Mouse (Mus musculus): ENCODE results near the gene Srgap1. TPM values are rescaled to one million over a fixed set of nuclear protein-coding genes. Genes with fewer than 3 reads are reported as not detected.

The Srgap1 gene
- polyA plus RNA-seq, 1 experiment from 2014 or later, result 6.9 TPM

DNA sequence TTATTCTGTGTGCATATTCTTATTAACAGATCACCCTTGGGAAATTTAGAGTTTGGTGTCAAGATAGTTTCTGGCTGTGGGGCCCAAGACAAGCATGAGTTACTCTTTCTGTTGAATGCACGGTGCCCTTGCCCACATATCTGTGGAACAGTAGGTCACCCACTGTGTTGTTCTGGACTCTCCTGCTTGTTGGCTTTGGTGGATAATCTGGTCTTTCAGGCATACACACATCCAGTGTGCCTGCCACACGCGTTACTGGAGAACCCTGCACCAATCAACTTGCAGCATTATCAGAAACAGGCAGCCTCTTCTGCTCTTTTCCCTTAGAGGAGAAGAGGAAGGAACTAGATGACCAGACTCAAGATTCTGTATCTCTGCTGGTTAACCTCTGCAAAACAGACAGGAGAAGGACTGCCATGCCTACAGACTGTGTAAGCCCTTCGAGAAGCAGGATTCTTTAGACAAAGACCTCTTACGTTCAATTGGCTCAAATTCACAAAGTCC lies 217.3 kb downstream of the Srgap1 start:
- Histone ChIP-seq H3K4me3 (no peak overlapping the region), H3K4me1 (peaks cover 22% of the 10 kb centered on the region), H3K9me3 (no peaks in the 10 kb centered on the region), H3K36me3 (replicated peaks) (peaks cover 8% of the 10 kb centered on the region; the same call in 1 of the 2 replicates), H3K27ac (no peak overlapping the region), H3K27me3 (ENCODE audit: poor library complexity, severe bottlenecking) (no peaks in the 10 kb centered on the region)
- WGBS, result 81% methylated on average over 5 of the region's 5 CpGs
- DNase-seq (ENCODE audit: extremely low spot score, low spot score), result no peak

- Histone ChIP-seq H3K36me3 (replicated peaks) (peaks cover 8% of the 10 kb centered on the region; the same call in 1 of the 2 replicates), H3K4me1 (peaks cover 22% of the 10 kb centered on the region), H3K4me3 (no peak overlapping the region), H3K27ac (no peak overlapping the region), H3K9me3 (no peaks in the 10 kb centered on the region), H3K27me3 (ENCODE audit: poor library complexity, severe bottlenecking) (no peaks in the 10 kb centered on the region)
- 53% methylated on average over 6 of the region's 6 CpGs for WGBS
- no peak for DNase-seq (ENCODE audit: extremely low spot score, low spot score)
Observed at GRCm38 (mm10) chr10:121829034-121829433, 218.1 kb downstream of the Srgap1 start.

DNA sequence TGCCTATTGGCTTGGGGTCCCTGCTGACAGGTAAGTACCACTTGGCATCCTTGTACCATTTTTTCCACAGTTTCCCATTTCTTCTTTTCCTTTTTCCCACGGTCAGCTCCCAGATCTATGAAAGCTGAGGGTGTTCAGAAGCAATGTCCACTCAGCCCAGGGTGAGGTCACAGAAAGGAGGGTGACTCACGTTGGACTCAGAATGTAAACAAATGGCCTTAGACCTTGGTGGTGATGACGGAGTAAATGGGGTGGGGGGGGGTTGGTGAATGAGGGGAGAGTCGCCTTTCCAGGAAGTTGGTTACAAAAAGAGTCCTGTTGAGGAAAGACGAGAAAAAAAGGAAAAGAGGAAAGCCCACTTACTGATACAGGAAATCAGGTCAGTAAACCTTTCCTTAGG lies 224.4 kb downstream of the Srgap1 start:
- 68% methylated on average over 5 of the region's 5 CpGs for WGBS
- Histone ChIP-seq H3K36me3 (replicated peaks) (peaks cover 17% of the 10 kb centered on the region), H3K4me1 (peaks cover 8% of the 10 kb centered on the region; the same call in 1 of the 2 replicates), H3K4me3 (no peak overlapping the region), H3K27me3 (ENCODE audit: poor library complexity, severe bottlenecking) (no peaks in the 10 kb centered on the region), H3K9me3 (no peaks in the 10 kb centered on the region), H3K27ac (no peak overlapping the region)
- no peak for DNase-seq (ENCODE audit: extremely low spot score, low spot score)

GRCm38 (mm10) chr10:121820846-121821245 lies 226.3 kb downstream of the Srgap1 start:
- no peak for DNase-seq (ENCODE audit: extremely low spot score, low spot score)
- peaks cover 17% of the 10 kb centered on the region for H3K36me3 ChIP-seq (replicated peaks)
- WGBS, result 90% methylated on average over 7 of the region's 7 CpGs
- peaks cover 8% of the 10 kb centered on the region; the same call in 1 of the 2 replicates for H3K4me1 ChIP-seq
- no peak overlapping the region for H3K4me3 ChIP-seq
- H3K27me3 ChIP-seq (ENCODE audit: poor library complexity, severe bottlenecking), result no peaks in the 10 kb centered on the region
- no peaks in the 10 kb centered on the region for H3K9me3 ChIP-seq
- H3K27ac ChIP-seq, result no peak overlapping the region

GRCm38 (mm10) chr10:121817983-121818382 lies 229.1 kb downstream of the Srgap1 start:
- Histone ChIP-seq H3K36me3 (replicated peaks) (peaks cover 17% of the 10 kb centered on the region), H3K9me3 (no peaks in the 10 kb centered on the region), H3K27ac (no peak overlapping the region), H3K27me3 (ENCODE audit: poor library complexity, severe bottlenecking) (no peaks in the 10 kb centered on the region), H3K4me1 (peaks cover 8% of the 10 kb centered on the region; the same call in 1 of the 2 replicates), H3K4me3 (no peak overlapping the region)
- DNase-seq (ENCODE audit: extremely low spot score, low spot score), result no peak
- 79% methylated on average over 7 of the region's 7 CpGs for WGBS

DNA sequence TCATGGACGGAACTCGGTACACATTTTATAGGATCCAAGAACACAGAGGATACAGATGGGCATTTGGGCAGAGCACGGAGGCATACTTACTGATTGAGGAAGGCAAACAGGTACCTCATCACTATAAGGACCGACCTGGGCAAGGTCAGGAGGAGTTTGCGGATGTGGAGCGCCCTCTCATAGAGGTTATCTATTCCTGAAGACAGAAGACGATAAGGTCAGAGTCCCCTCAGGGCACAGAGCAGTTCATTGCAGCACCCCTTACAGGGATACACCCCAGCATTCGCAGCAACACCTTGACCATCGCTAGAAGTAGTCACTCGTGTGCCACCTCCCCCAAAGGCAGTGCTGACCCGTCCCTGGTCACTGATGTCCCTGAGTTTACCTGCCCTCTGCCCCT lies 239.3 kb downstream of the Srgap1 start:
- DNase-seq (ENCODE audit: extremely low spot score, low spot score), result no peak
- Histone ChIP-seq H3K27ac (no peak overlapping the region), H3K4me3 (no peak overlapping the region), H3K4me1 (peaks cover 14% of the 10 kb centered on the region), H3K27me3 (ENCODE audit: poor library complexity, severe bottlenecking) (no peaks in the 10 kb centered on the region), H3K9me3 (no peaks in the 10 kb centered on the region), H3K36me3 (replicated peaks) (peaks cover 15% of the 10 kb centered on the region)
- WGBS, result 92% methylated on average over 11 of the region's 11 CpGs

- no peak overlapping the region for H3K27ac ChIP-seq
Observed at GRCm38 (mm10) chr10:121806806-121807205, 240.3 kb downstream of the Srgap1 start.

GRCm38 (mm10) chr10:121805933-121806341 lies 241.2 kb downstream of the Srgap1 start:
- no peak for DNase-seq (ENCODE audit: extremely low spot score, low spot score)
- 72% methylated on average over 11 of the region's 11 CpGs for WGBS
- Histone ChIP-seq H3K27me3 (ENCODE audit: poor library complexity, severe bottlenecking) (no peaks in the 10 kb centered on the region), H3K27ac (0 out of 2 replicates have a peak overlapping the region, but pooled peaks have one; percentile 9), H3K36me3 (replicated peaks) (peaks cover 18% of the 10 kb centered on the region), H3K4me1 (peaks cover 14% of the 10 kb centered on the region), H3K4me3 (no peak overlapping the region), H3K9me3 (no peaks in the 10 kb centered on the region)

More at GRCm38 (mm10) chr10:121806806-121807205, 240.3 kb downstream of the Srgap1 start:
- H3K27me3 ChIP-seq (ENCODE audit: poor library complexity, severe bottlenecking), result no peaks in the 10 kb centered on the region
- WGBS, result 51% methylated on average over 11 of the region's 11 CpGs
- H3K4me1 ChIP-seq, result peaks cover 14% of the 10 kb centered on the region
- H3K36me3 ChIP-seq (replicated peaks), result peaks cover 17% of the 10 kb centered on the region
- no peak overlapping the region for H3K4me3 ChIP-seq
- DNase-seq (ENCODE audit: extremely low spot score, low spot score), result no peak
- no peaks in the 10 kb centered on the region for H3K9me3 ChIP-seq

GRCm38 (mm10) chr10:121804551-121804950 lies 242.6 kb downstream of the Srgap1 start:
- H3K4me1 ChIP-seq, result peaks cover 14% of the 10 kb centered on the region
- H3K9me3 ChIP-seq, result no peaks in the 10 kb centered on the region
- no peak overlapping the region for H3K27ac ChIP-seq
- H3K36me3 ChIP-seq (replicated peaks), result peaks cover 26% of the 10 kb centered on the region
- DNase-seq (ENCODE audit: extremely low spot score, low spot score), result no peak
- WGBS, result 95% methylated on average over 13 of the region's 13 CpGs
- H3K27me3 ChIP-seq (ENCODE audit: poor library complexity, severe bottlenecking), result no peaks in the 10 kb centered on the region
- no peak overlapping the region for H3K4me3 ChIP-seq

- WGBS, result 92% methylated on average over 13 of the region's 13 CpGs
- H3K36me3 ChIP-seq (replicated peaks), result peaks cover 36% of the 10 kb centered on the region
- no peak overlapping the region for H3K27ac ChIP-seq
- no peaks in the 10 kb centered on the region for H3K27me3 ChIP-seq (ENCODE audit: poor library complexity, severe bottlenecking)
- H3K4me1 ChIP-seq, result peaks cover 8% of the 10 kb centered on the region
- no peaks in the 10 kb centered on the region for H3K9me3 ChIP-seq
- DNase-seq (ENCODE audit: extremely low spot score, low spot score), result no peak
- H3K4me3 ChIP-seq, result no peak overlapping the region
Observed at GRCm38 (mm10) chr10:121800041-121800440, 247.1 kb downstream of the Srgap1 start.

DNA sequence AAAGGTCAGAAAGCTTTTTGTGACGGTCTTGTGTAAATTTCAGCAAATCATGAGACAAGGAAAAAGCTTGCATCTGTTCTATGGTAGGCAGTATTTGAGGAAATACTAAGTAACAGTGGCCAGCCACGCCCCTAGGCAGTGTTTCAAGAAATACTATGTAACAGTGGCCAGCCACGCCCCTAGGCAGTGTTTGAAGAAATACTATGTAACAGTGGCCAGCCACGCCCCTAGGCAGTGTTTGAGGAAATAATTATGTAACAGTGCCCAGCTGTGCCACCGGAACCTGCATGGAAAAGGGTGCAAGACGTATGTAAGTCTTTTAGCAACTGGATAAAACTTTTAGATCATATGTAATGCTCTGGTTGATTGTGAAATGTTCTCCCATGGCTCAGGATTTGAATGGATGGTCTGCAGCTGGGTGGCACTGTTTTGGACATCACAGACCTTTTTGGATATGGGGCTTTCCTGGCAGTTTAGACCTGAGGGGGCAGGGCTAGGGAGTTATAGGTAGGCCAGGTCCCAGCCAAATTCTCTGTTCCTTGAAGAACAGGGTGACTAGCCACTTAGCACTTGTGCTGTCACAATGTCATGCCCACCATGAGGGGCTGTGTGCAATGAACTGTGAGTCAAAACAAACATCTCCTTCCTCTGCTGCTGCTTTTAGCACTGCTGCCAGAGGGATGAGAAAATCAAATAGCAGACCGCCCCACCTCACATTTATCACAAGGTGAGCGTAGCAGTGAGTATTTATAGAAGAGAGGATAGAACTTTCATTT lies 250.9 kb downstream of the Srgap1 start:
- 88% methylated on average over 8 of the region's 8 CpGs for WGBS
- no peak for DNase-seq (ENCODE audit: extremely low spot score, low spot score)
- Histone ChIP-seq H3K4me3 (no peak overlapping the region), H3K27me3 (ENCODE audit: poor library complexity, severe bottlenecking) (no peaks in the 10 kb centered on the region), H3K4me1 (peaks cover 8% of the 10 kb centered on the region), H3K27ac (no peak overlapping the region), H3K9me3 (no peaks in the 10 kb centered on the region), H3K36me3 (replicated peaks) (peaks cover 31% of the 10 kb centered on the region; the same call in 1 of the 2 replicates)

DNA sequence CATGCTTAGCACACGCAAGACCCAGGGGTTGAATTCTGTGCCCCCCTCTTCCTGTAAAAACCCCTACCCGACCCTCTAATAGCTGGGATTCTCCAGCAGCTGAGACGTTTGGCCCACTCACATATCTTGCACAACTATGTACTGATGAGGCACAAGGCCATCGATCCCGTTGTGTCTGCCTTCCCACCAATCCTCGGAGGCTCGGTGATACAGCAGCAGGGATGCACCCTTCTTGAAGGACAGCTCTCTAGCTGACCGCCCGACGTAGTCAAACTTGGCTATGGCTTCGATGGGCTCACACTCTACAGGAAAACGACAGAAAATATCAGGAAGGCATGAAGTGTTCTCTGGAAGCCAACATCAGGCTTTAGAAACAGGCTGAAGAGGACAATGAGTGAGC lies 252.6 kb downstream of the Srgap1 start:
- Histone ChIP-seq H3K36me3 (replicated peaks) (peaks cover 21% of the 10 kb centered on the region; the same call in 1 of the 2 replicates), H3K27me3 (ENCODE audit: poor library complexity, severe bottlenecking) (no peaks in the 10 kb centered on the region), H3K27ac (no peak overlapping the region), H3K9me3 (no peaks in the 10 kb centered on the region), H3K4me3 (no peak overlapping the region), H3K4me1 (peaks cover 20% of the 10 kb centered on the region)
- WGBS, result 94% methylated on average over 12 of the region's 12 CpGs
- DNase-seq (ENCODE audit: extremely low spot score, low spot score), result no peak

DNA sequence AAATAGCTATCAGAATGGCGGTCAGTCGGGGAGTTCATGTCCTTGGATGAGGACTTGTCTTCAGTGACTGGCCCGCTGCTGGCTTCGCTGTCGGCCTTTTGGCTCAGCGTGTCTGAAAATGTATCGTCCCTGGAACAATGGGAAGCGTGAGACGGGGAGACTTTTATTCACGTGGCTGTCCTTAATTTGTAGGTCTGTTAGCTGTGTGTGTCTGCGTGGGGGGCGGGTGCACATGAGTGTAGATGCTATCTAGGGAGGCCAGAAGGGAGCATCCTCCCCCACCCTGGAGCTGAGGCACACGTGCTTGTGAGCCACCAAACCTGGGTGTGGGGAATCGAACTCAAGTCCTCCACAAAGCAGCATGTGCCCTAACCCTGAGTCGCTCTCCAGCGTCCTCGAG lies 254.5 kb downstream of the Srgap1 start:
- Histone ChIP-seq H3K4me1 (peaks cover 20% of the 10 kb centered on the region), H3K36me3 (replicated peaks) (peaks cover 23% of the 10 kb centered on the region; the same call in 1 of the 2 replicates), H3K27me3 (ENCODE audit: poor library complexity, severe bottlenecking) (no peaks in the 10 kb centered on the region), H3K4me3 (no peak overlapping the region), H3K27ac (no peak overlapping the region), H3K9me3 (no peaks in the 10 kb centered on the region)
- 92% methylated on average over 17 of the region's 17 CpGs for WGBS
- no peak for DNase-seq (ENCODE audit: extremely low spot score, low spot score)
